Mouse (Mus musculus) hindbrain, embryonic 15.5 days (tissue): ENCODE measurements around the gene Samd14. TPM values are rescaled to one million over a fixed set of nuclear protein-coding genes. Genes with fewer than 3 reads are reported as not detected.

Source experiments
- ATAC-seq: fragments of 200-750 bp; cut with Nextera tagmentation; 2 replicates; pipeline ENCODE4 v1.8.0; 2017; ENCODE audit warnings: low read depth, moderate number of reproducible peaks, moderate TSS enrichment; ENCODE audit not compliant: low FRiP score
- H3K27ac ChIP-seq: fragments of 300-500 bp; sonication (generic); replicated peaks from 2 replicates; pipeline ENCODE4 v1.5.1; 2015; ENCODE audit warnings: mild to moderate bottlenecking, inconsistent platforms
- H3K27me3 ChIP-seq: fragments of 300-500 bp; sonication (generic); 2 replicates; pipeline ENCODE4 v1.6.1; 2015; ENCODE audit warnings: control low read depth, inconsistent platforms
- H3K36me3 ChIP-seq: fragments of 300-500 bp; sonication (generic); 2 replicates; pipeline ENCODE4 v1.6.1; 2015; ENCODE audit warnings: control low read depth, inconsistent platforms
- H3K4me1 ChIP-seq: fragments of 300-500 bp; sonication (generic); replicated peaks from 2 replicates; pipeline ENCODE4 v1.6.1; 2015; ENCODE audit warnings: control low read depth, inconsistent platforms
- H3K4me2 ChIP-seq: fragments of 300-500 bp; sonication (generic); 2 replicates; pipeline ENCODE4 v1.6.1; 2015; ENCODE audit warnings: moderate library complexity, mild to moderate bottlenecking, inconsistent platforms
- H3K4me3 ChIP-seq: fragments of 300-500 bp; sonication (generic); 2 replicates; pipeline ENCODE4 v1.5.1; 2015; ENCODE audit warnings: mild to moderate bottlenecking, inconsistent platforms
- H3K9ac ChIP-seq: fragments of 300-500 bp; sonication (generic); 2 replicates; pipeline ENCODE4 v1.6.1; 2015; ENCODE audit warnings: inconsistent platforms
- H3K9me3 ChIP-seq: fragments of 300-500 bp; sonication (generic); 2 replicates; pipeline ENCODE4 v1.6.1; 2016; ENCODE audit warnings: control low read depth, inconsistent platforms
- WGBS: fragments of 180-500 bp; shearing (Covaris S2); methylation state at CpG from one replicate; pipeline ENCODE4 v1.1.7; 2015; 5-methylcytosine and 5-hydroxymethylcytosine counted together
- polyA plus RNA-seq: library from polyadenylated mRNA; unstranded; fragments of >200 nt; fragmentation: Nextera tagmentation; extraction: Ambion mirVana; gene quantifications from 2 replicates; pipeline ENCODE4 v1.2.1, GENCODE M21; 2015

The Samd14 gene
- polyA plus RNA-seq, 1 experiment from 2014 or later = 176 TPM

- Histone ChIP-seq H3K27ac (peak overlapping the region; percentile 92), H3K9me3 (no peaks in the 10 kb centered on the region), H3K9ac (peak overlapping the region; percentile 49), H3K36me3 (no peaks in the 10 kb centered on the region), H3K4me2 (peak overlapping the region; percentile 54), H3K4me3 (peak overlapping the region; percentile 24), H3K4me1 (peaks cover 20% of the 10 kb centered on the region), H3K27me3 (no peaks in the 10 kb centered on the region)
- 30% methylated on average over 9 of the region's 9 CpGs for WGBS
- peak; percentile 58 for ATAC-seq
Observed at GRCm38 (mm10) chr11:94978178-94978915, 31.3 kb upstream of the Samd14 start.

GRCm38 (mm10) chr11:94978947-94979346, 30.7 kb upstream of the Samd14 start:
- H3K27me3 ChIP-seq = no peaks in the 10 kb centered on the region
- peak; percentile 94 for ATAC-seq
- peaks cover 20% of the 10 kb centered on the region for H3K4me1 ChIP-seq
- H3K9ac ChIP-seq = peak overlapping the region; percentile 49
- no peaks in the 10 kb centered on the region for H3K9me3 ChIP-seq
- H3K4me2 ChIP-seq = peak overlapping the region; percentile 54
- WGBS = 0% methylated on average over 20 of the region's 20 CpGs
- peak overlapping the region; percentile 92 for H3K27ac ChIP-seq
- H3K36me3 ChIP-seq = no peaks in the 10 kb centered on the region
- H3K4me3 ChIP-seq = peak overlapping the region; percentile 26

DNA sequence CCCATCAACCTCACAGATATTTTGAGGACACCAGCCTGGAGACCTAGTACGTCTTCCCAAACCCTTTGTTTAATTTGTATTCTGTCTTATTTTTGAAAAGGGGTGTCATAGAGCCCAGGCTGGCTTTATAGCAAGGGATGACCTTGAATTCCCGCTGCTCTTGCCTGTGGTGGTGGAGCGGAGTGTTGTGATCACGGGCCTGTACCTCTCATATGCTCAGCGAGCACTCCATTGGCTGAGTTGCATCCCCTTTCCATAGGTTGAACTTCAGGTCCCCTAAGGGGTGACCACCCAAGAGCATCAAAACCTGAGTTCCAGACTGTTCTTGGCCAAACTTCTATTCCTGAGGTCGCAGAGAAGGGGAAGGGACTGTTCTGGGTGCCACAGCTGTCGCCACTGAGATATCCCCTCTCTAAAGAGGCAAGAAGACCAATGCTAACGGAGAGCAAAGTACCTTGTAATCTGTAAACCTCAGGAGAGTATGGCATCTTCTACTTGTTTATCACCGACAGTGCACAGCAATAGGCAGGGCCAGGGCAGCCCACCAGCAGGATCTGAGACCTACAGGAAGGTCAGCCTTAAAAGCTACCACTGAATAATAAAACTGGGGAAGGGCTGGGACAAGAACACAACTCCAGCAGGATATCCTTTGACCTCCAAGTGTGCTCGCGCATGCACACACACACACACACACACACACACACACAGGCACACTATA, 30.1 kb upstream of the Samd14 start:
- peak overlapping the region; percentile 12; the same call in 1 of the 2 replicates for H3K9ac ChIP-seq
- H3K4me3 ChIP-seq = peak overlapping the region; percentile 26
- H3K4me1 ChIP-seq = peaks cover 20% of the 10 kb centered on the region
- 0 out of 2 replicates have a peak, but pooled peaks have one; percentile 13 for ATAC-seq
- H3K4me2 ChIP-seq = peak overlapping the region; percentile 54
- H3K36me3 ChIP-seq = no peaks in the 10 kb centered on the region
- 75% methylated on average over 11 of the region's 11 CpGs for WGBS
- no peaks in the 10 kb centered on the region for H3K27me3 ChIP-seq
- H3K9me3 ChIP-seq = no peaks in the 10 kb centered on the region
- H3K27ac ChIP-seq = peak overlapping the region; percentile 92

DNA sequence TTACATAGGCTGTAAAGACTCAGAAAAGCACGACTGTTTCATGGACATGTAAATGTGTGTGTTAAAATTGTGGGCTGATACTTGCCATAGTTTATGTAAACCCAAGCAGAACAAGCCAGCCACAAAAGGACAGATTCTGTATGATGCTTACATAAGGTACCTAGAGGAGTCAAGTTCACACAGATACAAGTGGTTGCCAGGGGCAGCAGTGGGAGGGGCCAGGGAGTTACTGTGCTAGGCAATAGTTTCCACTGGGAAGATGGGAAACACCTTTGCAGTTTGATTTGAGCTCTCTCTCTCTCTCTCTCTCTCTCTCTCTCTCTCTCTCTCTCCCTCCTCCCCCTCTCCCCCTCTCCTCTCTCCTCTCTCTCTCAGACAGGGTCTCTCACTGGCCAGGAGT, 24.5 kb upstream of the Samd14 start:
- no peak overlapping the region for H3K4me3 ChIP-seq
- H3K4me1 ChIP-seq = peaks cover 28% of the 10 kb centered on the region
- no peak overlapping the region for H3K9ac ChIP-seq
- no peaks in the 10 kb centered on the region for H3K27me3 ChIP-seq
- H3K4me2 ChIP-seq = no peak overlapping the region
- 54% methylated on average over 1 of the region's 1 CpGs for WGBS
- H3K36me3 ChIP-seq = no peaks in the 10 kb centered on the region
- no peak overlapping the region for H3K27ac ChIP-seq
- no peak for ATAC-seq
- H3K9me3 ChIP-seq = no peaks in the 10 kb centered on the region

DNA sequence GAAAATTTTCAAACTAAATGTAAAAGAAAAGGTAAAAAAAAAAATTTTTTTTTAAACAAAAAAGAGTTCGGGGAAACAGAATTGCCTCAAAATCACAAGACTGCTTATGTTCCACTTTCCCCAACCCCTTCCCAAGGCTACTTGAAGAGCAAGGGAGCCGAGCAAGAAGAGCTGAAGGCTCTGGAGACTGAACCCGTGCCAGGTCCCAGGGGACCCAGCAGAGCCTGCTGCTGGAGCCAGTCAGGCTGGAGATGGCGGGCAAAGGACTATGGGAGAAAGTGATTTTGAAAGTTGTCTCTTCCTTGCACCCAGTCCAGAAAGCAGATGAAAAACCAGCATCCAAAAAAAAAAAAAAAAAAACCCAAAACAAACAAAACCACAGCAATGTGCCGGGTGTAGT, 23.9 kb upstream of the Samd14 start:
- H3K36me3 ChIP-seq = no peaks in the 10 kb centered on the region
- H3K9ac ChIP-seq = no peak overlapping the region
- H3K27me3 ChIP-seq = no peaks in the 10 kb centered on the region
- H3K27ac ChIP-seq = no peak overlapping the region
- no peak overlapping the region for H3K4me2 ChIP-seq
- no peak overlapping the region for H3K4me3 ChIP-seq
- no peak for ATAC-seq
- no peaks in the 10 kb centered on the region for H3K9me3 ChIP-seq
- WGBS = 74% methylated on average over 5 of the region's 5 CpGs
- peaks cover 34% of the 10 kb centered on the region for H3K4me1 ChIP-seq

GRCm38 (mm10) chr11:94986435-94986834, 23.2 kb upstream of the Samd14 start:
- no peak overlapping the region for H3K4me2 ChIP-seq
- no peak for ATAC-seq
- H3K9ac ChIP-seq = no peak overlapping the region
- H3K4me3 ChIP-seq = no peak overlapping the region
- no peaks in the 10 kb centered on the region for H3K27me3 ChIP-seq
- H3K36me3 ChIP-seq = no peaks in the 10 kb centered on the region
- no peak overlapping the region for H3K27ac ChIP-seq
- no peaks in the 10 kb centered on the region for H3K9me3 ChIP-seq
- peaks cover 34% of the 10 kb centered on the region for H3K4me1 ChIP-seq
- 60% methylated on average over 2 of the region's 2 CpGs for WGBS

DNA sequence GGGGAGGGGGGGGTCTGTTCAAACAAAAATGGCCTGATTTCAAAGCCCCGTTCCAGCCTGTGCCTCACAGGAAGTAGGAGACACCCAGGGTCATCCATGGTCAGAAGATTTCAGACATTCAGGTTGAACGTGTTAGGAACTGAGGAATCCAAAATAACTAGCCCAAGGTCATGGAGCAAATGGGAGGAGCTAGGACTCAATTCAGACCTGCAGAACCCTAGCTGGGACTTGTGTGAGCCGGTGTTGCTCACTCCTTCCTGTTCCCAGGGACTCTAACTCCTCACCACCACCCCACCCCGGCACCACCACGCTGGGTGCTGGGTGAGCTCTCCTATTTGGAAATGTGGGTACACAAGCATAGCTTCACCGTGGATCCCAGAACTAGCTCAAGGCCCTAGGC, 22.3 kb upstream of the Samd14 start:
- ATAC-seq = no peak
- Histone ChIP-seq H3K27me3 (no peaks in the 10 kb centered on the region), H3K36me3 (no peaks in the 10 kb centered on the region), H3K9ac (no peak overlapping the region), H3K4me3 (no peak overlapping the region), H3K4me2 (no peak overlapping the region), H3K27ac (no peak overlapping the region), H3K9me3 (no peaks in the 10 kb centered on the region), H3K4me1 (peaks cover 34% of the 10 kb centered on the region)
- WGBS = 53% methylated on average over 6 of the region's 6 CpGs

GRCm38 (mm10) chr11:94987851-94988250, 21.8 kb upstream of the Samd14 start:
- WGBS = 76% methylated on average over 8 of the region's 8 CpGs

DNA sequence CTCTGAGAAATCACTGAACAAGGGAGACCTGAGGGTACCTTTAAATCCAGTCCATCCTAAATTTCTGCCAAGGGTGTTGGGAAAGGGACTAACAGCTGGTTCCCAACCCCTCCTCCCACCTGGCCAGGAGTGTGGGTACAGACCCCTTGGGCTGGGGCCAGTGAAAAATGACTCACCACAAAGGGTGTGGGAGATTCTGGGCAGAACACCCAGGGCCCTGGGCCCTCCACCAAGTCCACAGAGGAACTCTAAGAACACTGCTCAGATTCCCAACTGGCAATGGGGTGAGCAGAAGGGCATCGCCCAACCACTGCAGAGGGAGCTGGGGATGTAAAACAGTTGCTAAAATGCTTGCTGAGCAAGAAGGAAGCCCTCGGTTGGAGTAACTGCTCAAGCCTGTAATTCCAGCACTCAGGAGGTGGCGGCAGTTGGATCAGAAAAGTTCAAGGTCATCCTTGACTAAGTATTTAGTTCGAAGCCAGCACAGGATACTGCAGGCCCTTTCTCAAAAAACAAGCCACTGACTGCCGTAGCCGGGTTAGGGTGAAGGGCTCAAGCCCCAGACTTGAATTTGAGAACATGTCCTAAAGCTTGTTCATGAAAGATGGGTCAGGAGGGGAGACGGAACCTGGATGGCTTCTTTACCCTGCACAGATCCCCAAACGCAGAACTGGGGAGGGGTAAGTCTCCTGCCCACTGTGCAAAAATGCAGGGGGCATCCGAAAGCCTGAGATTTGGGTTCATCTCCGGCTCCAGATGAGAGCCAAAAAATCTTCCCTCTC, 20.7 kb upstream of the Samd14 start:
- WGBS = 23% methylated on average over 10 of the region's 10 CpGs
- Histone ChIP-seq H3K4me1 (peaks cover 49% of the 10 kb centered on the region), H3K27me3 (no peaks in the 10 kb centered on the region), H3K36me3 (no peaks in the 10 kb centered on the region), H3K4me2 (peak overlapping the region; percentile 96), H3K9ac (peak overlapping the region; percentile 73), H3K9me3 (no peaks in the 10 kb centered on the region), H3K27ac (peak overlapping the region; percentile 95), H3K4me3 (peak overlapping the region; percentile 93)
- no peak for ATAC-seq

More at GRCm38 (mm10) chr11:94987851-94988250, 21.8 kb upstream of the Samd14 start:
- Histone ChIP-seq H3K4me3 (no peak overlapping the region), H3K36me3 (no peaks in the 10 kb centered on the region), H3K9ac (no peak overlapping the region), H3K27me3 (no peaks in the 10 kb centered on the region), H3K9me3 (no peaks in the 10 kb centered on the region), H3K4me2 (no peak overlapping the region), H3K27ac (no peak overlapping the region), H3K4me1 (peaks cover 38% of the 10 kb centered on the region)
- no peak for ATAC-seq

- no peaks in the 10 kb centered on the region for H3K36me3 ChIP-seq
- peak overlapping the region; percentile 96 for H3K4me2 ChIP-seq
- peaks cover 56% of the 10 kb centered on the region for H3K4me1 ChIP-seq
- WGBS = under 1% methylated on average over 12 of the region's 12 CpGs
- peak overlapping the region; percentile 95 for H3K27ac ChIP-seq
- no peaks in the 10 kb centered on the region for H3K27me3 ChIP-seq
- peak overlapping the region; percentile 93 for H3K4me3 ChIP-seq
- ATAC-seq = peak; percentile 75
- peak overlapping the region; percentile 73 for H3K9ac ChIP-seq
- no peaks in the 10 kb centered on the region for H3K9me3 ChIP-seq
Observed at GRCm38 (mm10) chr11:94989562-94990017, 20.1 kb upstream of the Samd14 start.

DNA sequence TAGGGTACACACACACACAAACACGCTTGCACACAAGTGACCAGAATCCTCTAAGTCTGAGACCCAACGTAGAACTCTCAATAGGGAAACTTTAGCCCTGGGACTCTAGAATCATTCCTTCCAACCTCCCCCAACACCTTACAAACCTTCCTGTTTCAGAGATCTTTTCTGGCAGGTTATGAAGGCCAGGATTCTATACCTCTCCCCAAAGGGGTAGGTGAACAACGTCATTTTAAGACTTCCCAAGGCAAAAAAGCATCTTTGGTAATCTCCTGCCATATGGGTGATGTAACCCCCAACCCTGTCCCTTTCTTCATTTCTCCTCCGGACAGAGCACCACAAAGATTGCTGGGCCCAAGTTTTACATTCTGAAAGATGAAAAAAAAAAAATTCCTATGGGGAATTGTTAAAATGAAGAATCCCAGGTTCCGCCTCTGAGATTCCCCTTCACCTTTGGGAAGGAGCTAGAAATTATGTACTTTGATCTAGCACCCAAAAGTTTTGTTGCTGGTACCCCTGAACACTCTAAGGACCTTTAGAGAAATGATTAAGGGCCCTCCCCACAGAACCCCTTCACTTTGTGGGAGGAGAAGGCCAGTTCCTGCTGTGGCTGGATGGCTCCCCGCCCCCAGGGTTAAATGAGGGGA, 19.5 kb upstream of the Samd14 start:
- H3K4me2 ChIP-seq = peak overlapping the region; percentile 96
- WGBS = 39% methylated on average over 6 of the region's 6 CpGs
- peak overlapping the region; percentile 95 for H3K27ac ChIP-seq
- ATAC-seq = 0 out of 2 replicates have a peak, but pooled peaks have one; percentile 0
- H3K9me3 ChIP-seq = no peaks in the 10 kb centered on the region
- peak overlapping the region; percentile 90 for H3K9ac ChIP-seq
- H3K36me3 ChIP-seq = no peaks in the 10 kb centered on the region
- peak overlapping the region; percentile 93 for H3K4me3 ChIP-seq
- H3K27me3 ChIP-seq = no peaks in the 10 kb centered on the region
- H3K4me1 ChIP-seq = peaks cover 62% of the 10 kb centered on the region
